Mouse (Mus musculus): ENCODE data around the gene Llgl2. TPM values are rescaled to one million over a fixed set of nuclear protein-coding genes. Genes with fewer than 3 reads are reported as not detected.

Llgl2 gene
- polyA plus RNA-seq, 1 experiment from 2014 or later = 1.3 TPM

DNA sequence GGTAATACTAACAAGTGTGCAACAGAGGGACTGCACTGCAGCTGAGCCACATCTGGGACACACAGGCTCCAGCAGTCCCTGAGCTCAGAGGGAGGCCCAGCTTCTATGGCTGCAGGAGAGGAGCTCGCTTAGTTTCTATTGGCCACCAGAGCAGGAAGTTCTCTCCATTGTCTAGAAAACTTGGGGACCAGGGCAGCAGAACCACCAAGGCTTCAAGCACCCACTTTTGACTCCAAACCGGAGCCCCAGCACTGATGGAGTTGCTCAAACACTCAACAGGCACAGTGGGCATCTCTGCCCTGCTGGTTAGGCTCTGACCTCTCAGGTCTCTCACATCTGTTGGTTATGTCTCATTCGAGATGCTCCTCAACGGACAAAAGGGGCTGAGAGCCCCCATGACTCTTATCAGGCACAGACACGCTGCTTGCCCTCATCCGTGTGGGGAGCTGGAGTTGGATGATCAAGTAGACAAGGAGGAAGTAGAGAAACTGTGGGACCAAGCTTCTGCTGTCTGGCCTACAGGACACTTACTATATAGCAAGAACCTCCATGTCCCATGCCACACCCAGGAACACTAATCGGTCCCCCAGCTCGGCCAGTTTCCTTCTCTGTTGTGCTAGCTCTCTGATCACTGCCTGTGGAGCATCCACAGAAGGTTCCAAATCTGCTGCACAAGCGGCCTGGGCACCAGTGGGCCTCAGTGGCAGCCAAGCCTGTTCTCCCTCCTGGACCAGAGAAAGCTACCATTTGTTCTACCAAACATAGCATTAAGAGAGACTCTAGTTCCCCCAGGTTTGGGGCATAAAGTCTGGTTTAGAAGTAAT lies 77.7 kb downstream of the Llgl2 start:
- 91% methylated on average over 9 of the region's 9 CpGs for WGBS
- H3K9me3 ChIP-seq (ENCODE audit: control insufficient read depth, low read length) = no peaks in the 10 kb centered on the region
- H3K4me3 ChIP-seq (ENCODE audit: low read length) = no peak overlapping the region
- H3K36me3 ChIP-seq (ENCODE audit: control insufficient read depth, insufficient read depth, low read length) = 0 out of 2 replicates have a peak, but pooled peaks cover 3% of the 10 kb centered on the region
- no peak for ATAC-seq
- H3K4me2 ChIP-seq (ENCODE audit: low read length) = no peak overlapping the region
- peaks cover 4% of the 10 kb centered on the region; the same call in 1 of the 2 replicates for H3K4me1 ChIP-seq (ENCODE audit: control insufficient read depth, insufficient read depth, low read depth, low read length)
- no peak overlapping the region for H3K27ac ChIP-seq (ENCODE audit: low read depth, low read length)
- H3K9ac ChIP-seq (ENCODE audit: low read depth, low read length) = no peak overlapping the region
- no peaks in the 10 kb centered on the region for H3K27me3 ChIP-seq (replicated peaks; ENCODE audit: control insufficient read depth, insufficient read depth, low read length)

DNA sequence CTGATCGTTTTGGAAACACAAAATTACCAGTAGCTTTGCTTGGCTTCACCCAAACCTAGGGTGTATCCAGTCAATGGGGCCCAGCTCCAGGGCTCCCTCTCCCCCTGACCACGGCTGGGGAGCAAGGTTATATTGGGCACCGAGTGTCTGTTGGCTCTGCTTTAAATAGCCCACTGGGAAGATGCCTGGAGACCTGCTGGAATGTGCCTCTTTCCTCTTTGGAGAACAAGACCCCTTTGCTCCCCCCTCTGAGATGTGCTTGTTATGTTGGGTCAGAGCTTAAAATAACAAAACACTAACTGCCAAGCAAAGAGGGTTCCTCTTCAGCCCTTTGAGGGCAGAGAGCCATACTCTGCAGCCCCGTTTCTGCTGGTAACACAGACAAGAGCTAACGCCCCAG lies 78.3 kb downstream of the Llgl2 start:
- Histone ChIP-seq H3K27me3 (replicated peaks; ENCODE audit: control insufficient read depth, insufficient read depth, low read length) (no peaks in the 10 kb centered on the region), H3K27ac (ENCODE audit: low read depth, low read length) (no peak overlapping the region), H3K9me3 (ENCODE audit: control insufficient read depth, low read length) (no peaks in the 10 kb centered on the region), H3K4me2 (ENCODE audit: low read length) (no peak overlapping the region), H3K36me3 (ENCODE audit: control insufficient read depth, insufficient read depth, low read length) (no peaks in the 10 kb centered on the region), H3K4me1 (ENCODE audit: control insufficient read depth, insufficient read depth, low read depth, low read length) (peaks cover 4% of the 10 kb centered on the region; the same call in 1 of the 2 replicates), H3K9ac (ENCODE audit: low read depth, low read length) (no peak overlapping the region), H3K4me3 (ENCODE audit: low read length) (no peak overlapping the region)
- 82% methylated on average over 5 of the region's 5 CpGs for WGBS
- ATAC-seq = no peak

DNA sequence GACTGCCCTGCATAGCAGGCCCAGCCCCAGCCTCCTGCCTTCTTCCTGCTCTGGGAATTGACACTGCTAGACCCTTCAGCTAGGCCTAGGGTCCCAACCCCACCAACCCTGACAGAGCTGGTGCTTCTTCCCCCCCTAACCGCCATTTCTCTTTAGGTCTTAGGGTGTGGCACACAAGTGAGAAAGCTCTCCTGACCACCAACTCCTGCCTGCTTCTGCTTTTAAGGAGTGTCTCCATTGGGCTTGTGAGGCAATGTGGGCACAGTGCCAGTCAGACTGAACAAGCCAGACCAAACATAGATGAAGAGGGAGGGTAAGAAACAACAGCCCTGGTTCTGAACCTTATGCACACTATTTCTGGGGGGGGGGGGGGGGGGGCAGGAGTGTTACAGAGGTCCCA lies 79.0 kb downstream of the Llgl2 start:
- WGBS = 69% methylated on average over 1 of the region's 1 CpGs
- Histone ChIP-seq H3K27ac (ENCODE audit: low read depth, low read length) (no peak overlapping the region), H3K4me1 (ENCODE audit: control insufficient read depth, insufficient read depth, low read depth, low read length) (peaks cover 4% of the 10 kb centered on the region; the same call in 1 of the 2 replicates), H3K9ac (ENCODE audit: low read depth, low read length) (no peak overlapping the region; the same call in 1 of the 2 replicates), H3K36me3 (ENCODE audit: control insufficient read depth, insufficient read depth, low read length) (no peaks in the 10 kb centered on the region), H3K27me3 (replicated peaks; ENCODE audit: control insufficient read depth, insufficient read depth, low read length) (no peaks in the 10 kb centered on the region), H3K4me2 (ENCODE audit: low read length) (no peak overlapping the region), H3K9me3 (ENCODE audit: control insufficient read depth, low read length) (no peaks in the 10 kb centered on the region), H3K4me3 (ENCODE audit: low read length) (no peak overlapping the region)
- ATAC-seq = no peak

DNA sequence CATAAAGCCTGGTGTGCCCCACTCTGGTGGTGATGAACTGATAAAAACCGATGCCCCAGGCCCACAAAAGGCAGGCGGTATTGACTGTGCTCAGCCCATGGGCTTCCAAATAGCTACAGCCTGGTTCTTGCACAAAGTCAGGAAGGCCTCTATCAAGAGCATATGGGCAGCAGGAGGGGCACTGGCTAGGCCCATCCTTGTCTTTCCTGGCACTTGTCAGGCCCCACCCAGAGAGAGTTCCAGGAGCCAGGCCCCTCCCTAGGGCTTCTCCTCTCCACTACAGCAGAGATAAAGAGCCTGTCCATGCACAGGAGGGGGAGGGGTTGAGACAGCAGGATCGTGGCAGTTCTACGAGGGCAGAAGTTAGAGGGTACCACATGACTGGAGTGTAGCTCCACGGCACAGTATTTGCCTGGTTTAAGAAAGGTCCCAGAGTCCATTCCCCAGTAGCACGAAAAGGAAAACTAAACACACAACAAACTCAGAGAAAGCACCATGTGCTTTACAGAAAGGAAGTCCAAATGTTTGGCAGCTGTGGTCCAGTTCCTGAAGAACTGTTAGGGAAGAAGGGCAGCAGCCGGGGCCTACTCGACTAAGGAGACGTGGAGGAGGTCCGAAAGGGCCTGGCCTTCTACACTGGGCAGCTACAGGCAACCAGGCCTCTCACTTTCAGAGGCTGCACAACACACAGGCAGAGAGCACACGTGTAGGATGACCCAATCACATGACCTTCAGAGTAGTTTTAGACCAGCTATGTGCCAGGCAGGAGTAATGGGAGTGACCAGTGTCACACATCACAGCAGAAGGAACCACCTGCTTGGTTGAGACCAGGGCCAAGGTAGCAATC lies 79.8 kb downstream of the Llgl2 start:
- H3K4me1 ChIP-seq (ENCODE audit: control insufficient read depth, insufficient read depth, low read depth, low read length) = peaks cover 4% of the 10 kb centered on the region; the same call in 1 of the 2 replicates
- H3K27me3 ChIP-seq (replicated peaks; ENCODE audit: control insufficient read depth, insufficient read depth, low read length) = no peaks in the 10 kb centered on the region
- no peak for ATAC-seq
- no peak overlapping the region for H3K27ac ChIP-seq (ENCODE audit: low read depth, low read length)
- WGBS = 77% methylated on average over 11 of the region's 11 CpGs
- no peaks in the 10 kb centered on the region for H3K36me3 ChIP-seq (ENCODE audit: control insufficient read depth, insufficient read depth, low read length)
- H3K4me3 ChIP-seq (ENCODE audit: low read length) = no peak overlapping the region
- H3K4me2 ChIP-seq (ENCODE audit: low read length) = no peak overlapping the region
- no peaks in the 10 kb centered on the region for H3K9me3 ChIP-seq (ENCODE audit: control insufficient read depth, low read length)
- H3K9ac ChIP-seq (ENCODE audit: low read depth, low read length) = no peak overlapping the region

DNA sequence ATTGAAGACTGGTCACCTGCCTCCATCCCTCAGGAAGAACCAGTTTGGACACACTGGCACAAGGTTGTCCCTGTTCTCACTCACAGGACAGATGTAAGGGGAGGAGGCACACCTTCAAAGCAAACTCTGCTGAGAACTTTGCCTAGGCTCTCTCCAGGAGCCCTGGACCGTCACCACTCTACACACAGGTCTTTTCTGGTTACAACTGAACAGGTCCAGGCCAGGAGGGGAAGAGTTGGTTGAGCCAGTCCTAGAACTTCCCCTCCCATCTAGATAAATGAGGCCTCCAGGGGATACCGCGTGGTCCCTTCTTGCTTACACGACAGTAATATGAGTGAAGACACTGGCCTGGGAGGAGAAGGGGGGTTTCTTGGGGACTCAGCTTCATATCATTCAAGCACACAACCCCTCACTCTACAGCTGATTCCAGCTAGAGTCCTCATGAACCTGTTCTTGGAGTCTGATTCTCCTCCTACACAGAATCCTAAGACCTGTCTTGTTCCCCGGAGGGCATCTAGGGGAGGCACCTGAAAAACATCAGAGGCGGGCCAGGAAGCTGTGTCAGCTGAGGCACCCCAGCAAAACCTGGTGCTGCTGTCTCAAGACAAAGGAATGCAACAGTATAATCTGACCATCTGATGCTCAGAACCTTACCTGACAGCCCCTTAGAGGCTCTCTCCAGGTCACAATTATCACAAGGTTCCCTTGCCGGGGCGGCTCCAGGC lies 80.5 kb downstream of the Llgl2 start:
- Histone ChIP-seq H3K9ac (ENCODE audit: low read depth, low read length) (no peak overlapping the region), H3K27me3 (replicated peaks; ENCODE audit: control insufficient read depth, insufficient read depth, low read length) (no peaks in the 10 kb centered on the region), H3K4me1 (ENCODE audit: control insufficient read depth, insufficient read depth, low read depth, low read length) (peaks cover 4% of the 10 kb centered on the region; the same call in 1 of the 2 replicates), H3K9me3 (ENCODE audit: control insufficient read depth, low read length) (no peaks in the 10 kb centered on the region), H3K4me3 (ENCODE audit: low read length) (no peak overlapping the region), H3K27ac (ENCODE audit: low read depth, low read length) (no peak overlapping the region), H3K36me3 (ENCODE audit: control insufficient read depth, insufficient read depth, low read length) (no peaks in the 10 kb centered on the region), H3K4me2 (ENCODE audit: low read length) (no peak overlapping the region)
- 84% methylated on average over 8 of the region's 8 CpGs for WGBS
- no peak for ATAC-seq

Small RNA genes lying within 50 kb of the gene (microRNA-seq; reads per million reads assigned to microRNA genes)
- gene Mir5621 = 0.83 reads per million

Other genes with a start within 250 kb of the Llgl2 start
- 79.9 and 82.2 TPM in 2 replicates for gene Mrps7, start 220.1 kb upstream of the Llgl2 start, polyA plus RNA-seq (2015; fragmentation: Nextera tagmentation; extraction: Ambion mirVana)
- 35.1 and 43.7 TPM in 2 replicates for gene Gga3, start 220.0 kb upstream of the Llgl2 start, polyA plus RNA-seq (2015; fragmentation: Nextera tagmentation; extraction: Ambion mirVana)
- gene Mif4gd, start 211.1 kb upstream of the Llgl2 start, polyA plus RNA-seq (2015; fragmentation: Nextera tagmentation; extraction: Ambion mirVana) = 16.1 and 16.2 TPM in 2 replicates
- gene Slc25a19, start 195.8 kb upstream of the Llgl2 start, polyA plus RNA-seq (2015; fragmentation: Nextera tagmentation; extraction: Ambion mirVana) = 42.7 and 49.9 TPM in 2 replicates
- 183 and 193 TPM in 2 replicates for gene Grb2, start 115.5 kb upstream of the Llgl2 start, polyA plus RNA-seq (2015; fragmentation: Nextera tagmentation; extraction: Ambion mirVana)
- gene Tmem94, start 58.6 kb upstream of the Llgl2 start, polyA plus RNA-seq (2015; fragmentation: Nextera tagmentation; extraction: Ambion mirVana) = 22.0 and 29.0 TPM in 2 replicates
- 9.0 and 12.6 TPM in 2 replicates for gene Caskin2, start 10.4 kb upstream of the Llgl2 start, polyA plus RNA-seq (2015; fragmentation: Nextera tagmentation; extraction: Ambion mirVana)
- 18.7 and 23.3 TPM in 2 replicates for gene Tsen54, start 9.3 kb upstream of the Llgl2 start, polyA plus RNA-seq (2015; fragmentation: Nextera tagmentation; extraction: Ambion mirVana)
- 0.16 and 0.31 TPM in 2 replicates for gene Myo15b, start 34.4 kb downstream of the Llgl2 start, polyA plus RNA-seq (2015; fragmentation: Nextera tagmentation; extraction: Ambion mirVana)
- 2.5 and 3.9 TPM in 2 replicates for gene Smim5, start 75.9 kb downstream of the Llgl2 start, polyA plus RNA-seq (2015; fragmentation: Nextera tagmentation; extraction: Ambion mirVana)
- 0.49 and 0.58 TPM in 2 replicates for gene Smim6, start 88.0 kb downstream of the Llgl2 start, polyA plus RNA-seq (2015; fragmentation: Nextera tagmentation; extraction: Ambion mirVana)
- 38.4 and 45.3 TPM in 2 replicates for gene Sap30bp, start 109.2 kb downstream of the Llgl2 start, polyA plus RNA-seq (2015; fragmentation: Nextera tagmentation; extraction: Ambion mirVana)
- 20.2 and 21.3 TPM in 2 replicates for gene Recql5, start 109.4 kb downstream of the Llgl2 start, polyA plus RNA-seq (2015; fragmentation: Nextera tagmentation; extraction: Ambion mirVana)
- gene Itgb4, start 150.7 kb downstream of the Llgl2 start, polyA plus RNA-seq (2015; fragmentation: Nextera tagmentation; extraction: Ambion mirVana) = 1.8 and 2.1 TPM in 2 replicates
- gene Galk1, start 188.7 kb downstream of the Llgl2 start, polyA plus RNA-seq (2015; fragmentation: Nextera tagmentation; extraction: Ambion mirVana) = 76.0 and 76.2 TPM in 2 replicates
- gene H3f3b, start 203.9 kb downstream of the Llgl2 start, polyA plus RNA-seq (2015; fragmentation: Nextera tagmentation; extraction: Ambion mirVana) = 1,585 and 1,603 TPM in 2 replicates
- gene Unk, start 206.3 kb downstream of the Llgl2 start, polyA plus RNA-seq (2015; fragmentation: Nextera tagmentation; extraction: Ambion mirVana) = 30.1 and 37.6 TPM in 2 replicates

Measured in hindbrain, embryonic 16.5 days (tissue).